ENCODE assay signal across 20 mouse cellular contexts in genomic region chr4:47494686-47495085, GRCm38 (mm10).
"Had no signal": no experiment of that assay in that cellular context is flagged by ENCODE, and none has a peak within 500 bp of the region (broad histone marks: within the 10 kb centered on the region; RNA-seq: fewer than 3 reads in every experiment).

No protein-coding gene starts in this region.

- H3K27me3 ChIP-seq: midbrain, embryonic 12.5 days; neural tube, embryonic 12.5 days; neural tube, embryonic 15.5 days had no signal

- DNase-seq: kidney, adult 9 months; kidney, postnatal 14 days; kidney, postnatal 4 days; layer of hippocampus, adult 9-11 months; layer of hippocampus, postnatal 36 days; left cerebral cortex, postnatal 4 days; liver, postnatal 0 days; lung, embryonic 14.5 days; lung, postnatal 10 days; thymus, adult 18-20 months; thymus, postnatal 36 days had no signal

- H3K4me2 ChIP-seq: limb, embryonic 12.5 days; limb, embryonic 15.5 days; liver, embryonic 11.5 days; lung, embryonic 14.5 days; midbrain, embryonic 12.5 days; midbrain, embryonic 15.5 days; neural tube, embryonic 12.5 days; neural tube, embryonic 15.5 days had no signal

- H3K9me3 ChIP-seq: limb, embryonic 12.5 days; limb, embryonic 15.5 days; midbrain, embryonic 12.5 days; midbrain, embryonic 15.5 days; neural tube, embryonic 12.5 days; neural tube, embryonic 15.5 days had no signal

- ATAC-seq: liver, postnatal 0 days; midbrain, embryonic 15.5 days had no signal

- H3K9ac ChIP-seq: limb, embryonic 12.5 days; limb, embryonic 15.5 days; liver, embryonic 14.5 days; liver, postnatal 0 days; lung, embryonic 14.5 days; midbrain, embryonic 12.5 days; midbrain, embryonic 15.5 days; neural tube, embryonic 12.5 days; neural tube, embryonic 15.5 days had no signal

- H3K36me3 ChIP-seq: limb, embryonic 12.5 days; limb, embryonic 15.5 days; midbrain, embryonic 12.5 days; midbrain, embryonic 15.5 days; neural tube, embryonic 12.5 days; neural tube, embryonic 15.5 days had no signal

- H3K27ac ChIP-seq: left cerebral cortex, adult 2 months; limb, embryonic 12.5 days; limb, embryonic 15.5 days; liver, embryonic 14.5 days; midbrain, embryonic 12.5 days; midbrain, embryonic 15.5 days; neural tube, embryonic 12.5 days; neural tube, embryonic 15.5 days had no signal

- H3K4me3 ChIP-seq: left cerebral cortex, adult 2 months; limb, embryonic 12.5 days; limb, embryonic 15.5 days; midbrain, embryonic 12.5 days; midbrain, embryonic 15.5 days; neural tube, embryonic 12.5 days; neural tube, embryonic 15.5 days had no signal
